Mouse (Mus musculus) gonadal fat pad, adult 2 months (tissue): ENCODE data around the gene Olfr48. TPM values are rescaled to one million over a fixed set of nuclear protein-coding genes. Genes with fewer than 3 reads are reported as not detected.

Source experiments
- DNase-seq: peaks from one replicate; pipeline ENCODE4 v3.0.0-alpha.2; 2012; ENCODE audit warnings: low read depth
- polyA plus RNA-seq: library from polyadenylated mRNA; depleted of rRNA; stranded (reverse); fragments of >200 nt; gene quantifications from 2 replicates; pipeline ENCODE4 v1.2.3, GENCODE M21; 2012; rRNA removed

Gene Olfr48
- polyA plus RNA-seq = not detected in 2 replicates

GRCm38 (mm10) chr2:89848105-89848504, at the start of gene Olfr48:
Gene Olfr48 (minus strand): TSS chr2:89848205.
- DNase-seq = no peak

- no peak for DNase-seq
Measured at GRCm38 (mm10) chr2:89878137-89878536, 30.1 kb upstream of the Olfr48 start, which contains the start of gene Olfr1257. Gene Olfr1257 (plus strand): TSS chr2:89878437.

DNA sequence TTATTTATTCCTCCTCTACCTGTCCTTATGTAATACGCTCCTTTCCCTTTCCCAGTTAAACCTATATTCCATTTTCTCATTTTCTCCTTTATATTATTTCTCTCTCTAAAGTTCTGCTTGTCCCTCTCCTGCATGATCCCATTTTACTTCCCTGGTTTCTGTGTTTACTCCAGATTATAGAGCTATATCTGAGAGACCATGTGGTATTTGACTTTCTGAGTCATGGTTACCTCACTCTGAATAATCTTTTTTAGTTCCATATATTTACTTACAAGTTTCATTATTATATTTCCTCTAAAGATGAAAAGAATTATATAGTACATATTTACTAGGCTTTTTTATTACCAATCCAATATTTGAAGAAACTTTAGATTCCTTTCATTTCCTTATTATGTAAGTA, 1.2 kb upstream of the Olfr48 start:
- DNase-seq = no peak

- DNase-seq = no peak
Measured at GRCm38 (mm10) chr2:89841455-89841854, 6.5 kb downstream of the Olfr48 start, which contains the start of gene Olfr1256. Gene Olfr1256 (minus strand): TSS chr2:89841555.

DNA sequence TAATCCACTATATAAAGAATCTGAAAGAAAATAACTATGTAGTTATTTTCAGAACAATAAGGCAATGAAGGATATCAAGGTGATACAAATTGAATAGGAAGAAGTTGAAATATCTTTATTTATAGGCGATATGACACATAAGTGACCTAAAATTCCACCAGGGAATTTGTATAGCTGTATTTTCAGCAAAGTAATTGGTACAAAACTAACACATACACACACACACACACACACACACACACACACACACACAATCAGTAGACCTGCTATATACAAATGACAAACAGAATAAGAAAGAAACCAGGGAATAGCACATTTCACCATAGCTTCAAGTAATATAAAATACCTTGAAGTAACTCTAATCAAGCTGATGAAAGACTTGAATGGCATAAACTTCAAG, 27.8 kb downstream of the Olfr48 start:
- DNase-seq = no peak

- DNase-seq = no peak
Measured at GRCm38 (mm10) chr2:89811751-89812150, 36.3 kb downstream of the Olfr48 start, which contains the start of gene Olfr1255. Gene Olfr1255 (plus strand): TSS chr2:89812051.

DNA sequence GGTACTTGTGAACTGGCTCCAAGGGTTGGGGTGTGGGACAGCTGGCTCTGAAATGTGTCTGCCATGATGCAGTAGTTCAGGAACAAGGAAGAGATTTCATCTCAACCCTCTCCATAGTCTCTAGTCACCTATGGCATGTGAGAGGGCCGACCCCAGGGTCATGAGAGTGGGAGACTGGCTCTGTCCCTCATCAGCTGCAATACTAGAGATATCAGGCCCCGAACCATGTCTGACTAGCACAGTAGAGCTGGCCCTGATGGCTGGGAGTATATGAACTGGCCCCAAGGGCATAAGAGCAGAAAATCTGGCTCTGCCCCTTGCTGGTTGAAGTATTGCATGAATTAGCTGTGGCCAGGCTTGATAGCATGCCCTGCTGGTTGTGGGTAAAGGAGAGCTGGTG, 37.3 kb downstream of the Olfr48 start:
- DNase-seq = no peak

- no peak for DNase-seq
Measured at GRCm38 (mm10) chr2:89799583-89799982, 48.4 kb downstream of the Olfr48 start.

DNA sequence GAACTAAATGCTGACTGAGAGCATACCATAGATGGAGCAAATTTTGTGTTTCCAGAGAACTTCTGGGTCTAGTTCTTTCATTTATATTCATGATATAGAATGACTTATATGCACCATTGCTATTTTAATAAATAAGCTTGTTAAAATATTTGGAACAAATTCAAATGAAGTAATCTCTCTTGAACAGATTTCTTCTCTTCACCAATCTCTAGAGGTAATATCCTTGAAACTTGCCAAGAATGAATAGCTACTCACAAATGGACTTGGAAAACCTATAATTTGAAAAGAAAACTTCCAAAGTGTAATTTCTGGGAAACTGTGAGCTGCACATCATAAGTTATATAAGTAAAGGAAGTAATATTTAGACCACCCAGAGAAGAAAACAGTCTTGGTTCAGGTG, 54.5 kb downstream of the Olfr48 start, which contains the start of gene Olfr1254:
Olfr1254 (minus strand) TSS at position 101 of the 400 bp plus-strand sequence.
- no peak for DNase-seq

Other genes starting within 250 kb of the Olfr48 start
- not detected in 2 replicates for gene Olfr1247, start 234.1 kb downstream of the Olfr48 start, polyA plus RNA-seq
- gene Olfr1248, start 230.0 kb downstream of the Olfr48 start, polyA plus RNA-seq = not detected in 2 replicates
- gene Olfr1249, start 213.2 kb downstream of the Olfr48 start, polyA plus RNA-seq = not detected in 2 replicates
- gene Olfr1250, start 186.7 kb downstream of the Olfr48 start, polyA plus RNA-seq = not detected in 2 replicates
- gene Olfr1251, start 176.3 kb downstream of the Olfr48 start, polyA plus RNA-seq = not detected in 2 replicates
- gene Olfr1252, start 123.2 kb downstream of the Olfr48 start, polyA plus RNA-seq = not detected in 2 replicates
- gene Olfr1253, start 91.1 kb downstream of the Olfr48 start, polyA plus RNA-seq = not detected in 2 replicates
- not detected in 2 replicates for gene Olfr1254, start 54.6 kb downstream of the Olfr48 start, polyA plus RNA-seq
- gene Olfr1255, start 36.2 kb downstream of the Olfr48 start, polyA plus RNA-seq = not detected in 2 replicates
- gene Olfr1256, start 6.7 kb downstream of the Olfr48 start, polyA plus RNA-seq = not detected in 2 replicates
- gene Olfr1257, start 30.2 kb upstream of the Olfr48 start, polyA plus RNA-seq = not detected in 2 replicates
- not detected in 2 replicates for gene Olfr1258, start 79.1 kb upstream of the Olfr48 start, polyA plus RNA-seq
- gene Olfr1259, start 100.5 kb upstream of the Olfr48 start, polyA plus RNA-seq = not detected in 2 replicates
- gene Olfr1260, start 126.1 kb upstream of the Olfr48 start, polyA plus RNA-seq = not detected in 2 replicates
- gene Olfr1261, start 143.0 kb upstream of the Olfr48 start, polyA plus RNA-seq = not detected in 2 replicates
- gene Olfr1262, start 151.9 kb upstream of the Olfr48 start, polyA plus RNA-seq = not detected in 2 replicates
- not detected in 2 replicates for gene Olfr1263, start 163.9 kb upstream of the Olfr48 start, polyA plus RNA-seq
- not detected in 2 replicates for gene Olfr1264, start 177.4 kb upstream of the Olfr48 start, polyA plus RNA-seq
- gene Olfr1265, start 187.1 kb upstream of the Olfr48 start, polyA plus RNA-seq = not detected in 2 replicates
- not detected in 2 replicates for gene Olfr140, start 215.4 kb upstream of the Olfr48 start, polyA plus RNA-seq